Mouse (Mus musculus): Measurements from ENCODE around the gene Ndrg3.
"Not testable (repeated sequence)": the region's sequence is repeated elsewhere in the genome, so short reads cannot be mapped to it uniquely, and the experiment has no call there.

The Ndrg3 gene

GRCm38 (mm10) chr2:156996576-156996975 lies 4.7 kb upstream of the Ndrg3 start:
- no peak for DNase-seq

GRCm38 (mm10) chr2:156990727-156991431 lies 977 bp downstream of the Ndrg3 start:
- DNase-seq: peak; percentile 52

DNA sequence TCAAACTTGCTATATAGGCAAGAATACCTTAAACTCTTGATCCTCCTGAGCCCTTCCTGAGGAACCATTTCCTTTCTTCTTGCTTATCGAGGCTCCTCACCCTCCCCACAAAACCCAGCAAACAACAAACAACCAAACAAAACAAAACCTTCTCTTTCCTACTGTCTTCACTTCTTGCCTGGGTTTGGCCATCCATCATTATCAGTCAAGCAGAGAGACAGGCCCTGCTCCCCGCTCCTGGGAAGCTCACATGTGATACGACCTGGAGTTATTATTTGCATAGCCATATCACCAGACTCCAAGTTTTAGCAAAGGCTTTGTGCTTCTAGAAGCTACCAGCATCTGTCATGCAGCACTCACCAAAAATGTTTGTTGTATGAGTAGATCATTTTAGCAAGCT lies 4.5 kb downstream of the Ndrg3 start:
- no peak for DNase-seq

- peak; percentile 73 for DNase-seq
Measured at GRCm38 (mm10) chr2:156982864-156983263, 9.0 kb downstream of the Ndrg3 start.

DNA sequence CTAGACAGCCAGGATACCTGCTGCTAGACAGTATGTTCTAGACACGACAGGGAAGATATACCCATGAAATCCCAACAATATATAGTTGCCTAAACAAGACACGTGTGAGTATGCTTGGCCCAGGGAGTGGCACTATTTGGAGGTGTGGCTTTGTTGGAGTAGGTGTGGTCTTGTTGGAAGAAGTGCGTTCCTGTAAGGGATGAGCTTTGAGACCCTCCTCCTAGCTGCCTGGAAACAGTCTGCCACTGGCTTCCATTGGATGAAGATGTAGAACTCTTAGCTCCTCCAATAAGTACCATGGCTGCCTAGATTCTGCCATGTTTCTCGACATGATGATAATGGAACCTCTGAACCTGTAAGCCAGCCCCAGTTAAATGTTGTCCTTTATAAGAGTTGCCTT lies 10.6 kb downstream of the Ndrg3 start:
- DNase-seq: peak; percentile 19

- DNase-seq: no peak
Measured at GRCm38 (mm10) chr2:156980059-156980458, 11.8 kb downstream of the Ndrg3 start.

- DNase-seq: no peak
Measured at GRCm38 (mm10) chr2:156976711-156977110, 15.1 kb downstream of the Ndrg3 start.

- no peak for DNase-seq
Measured at GRCm38 (mm10) chr2:156974967-156975366, 16.9 kb downstream of the Ndrg3 start.

DNA sequence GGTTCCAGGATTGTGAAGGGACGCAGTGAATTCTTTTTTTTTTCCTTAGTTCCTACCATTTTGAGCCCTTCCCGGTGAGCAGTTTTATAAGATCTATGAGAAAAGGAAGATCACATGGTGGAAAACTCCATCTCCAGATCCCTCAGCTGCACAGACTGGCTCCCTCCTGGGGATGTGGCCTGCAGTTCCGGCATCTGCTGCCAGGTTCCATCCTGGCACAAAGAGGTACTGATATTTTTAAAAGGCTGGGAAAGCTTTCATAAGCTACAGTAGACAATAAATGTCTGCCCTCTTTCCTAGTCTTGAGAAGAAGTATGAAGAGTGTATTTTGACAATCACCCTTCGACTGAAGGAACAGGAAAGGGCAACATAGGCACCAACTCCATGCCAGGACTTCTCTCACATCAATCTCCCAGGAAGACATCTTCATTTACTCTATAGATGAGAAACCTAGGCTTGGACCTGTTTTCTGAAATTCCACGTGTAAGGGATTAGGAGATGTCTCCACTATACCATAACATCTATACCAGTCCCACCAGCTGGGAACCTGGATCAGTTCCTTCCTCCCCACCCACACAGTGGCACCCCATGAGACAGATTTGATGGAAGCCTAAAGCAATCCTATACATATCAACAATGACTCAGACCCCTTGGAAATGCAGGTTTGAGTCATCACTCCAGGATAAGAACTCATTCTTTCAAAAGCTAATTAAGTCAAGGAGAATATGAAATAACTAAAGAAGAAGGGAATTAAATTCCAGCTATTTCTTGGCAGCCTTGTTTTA lies 18.3 kb downstream of the Ndrg3 start:
- no peak for DNase-seq

DNA sequence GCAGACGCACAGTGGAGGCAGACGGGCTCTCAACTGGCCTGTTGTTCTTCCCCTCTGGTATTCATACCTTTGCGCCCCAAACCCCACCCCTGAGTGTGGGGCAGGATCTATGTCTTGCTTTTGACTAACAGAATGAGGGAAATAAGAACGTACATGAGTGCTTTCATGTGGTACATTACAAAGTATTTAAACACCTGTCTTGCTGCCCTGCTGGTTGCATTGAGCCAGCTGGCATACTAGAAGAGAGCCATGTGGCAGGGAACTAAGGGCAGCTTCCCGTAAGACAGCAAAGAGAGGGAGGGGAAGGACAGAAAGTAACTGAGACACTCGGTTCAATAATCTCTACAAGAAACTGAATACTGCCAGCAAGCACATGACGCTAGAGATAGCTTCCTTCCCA lies 21.6 kb downstream of the Ndrg3 start:
- no peak for DNase-seq

GRCm38 (mm10) chr2:156968501-156968900 lies 23.4 kb downstream of the Ndrg3 start:
- DNase-seq: no peak

GRCm38 (mm10) chr2:156967388-156967787 lies 24.5 kb downstream of the Ndrg3 start:
- DNase-seq: no peak

GRCm38 (mm10) chr2:156963891-156964290 lies 28.0 kb downstream of the Ndrg3 start:
- DNase-seq: no peak

DNA sequence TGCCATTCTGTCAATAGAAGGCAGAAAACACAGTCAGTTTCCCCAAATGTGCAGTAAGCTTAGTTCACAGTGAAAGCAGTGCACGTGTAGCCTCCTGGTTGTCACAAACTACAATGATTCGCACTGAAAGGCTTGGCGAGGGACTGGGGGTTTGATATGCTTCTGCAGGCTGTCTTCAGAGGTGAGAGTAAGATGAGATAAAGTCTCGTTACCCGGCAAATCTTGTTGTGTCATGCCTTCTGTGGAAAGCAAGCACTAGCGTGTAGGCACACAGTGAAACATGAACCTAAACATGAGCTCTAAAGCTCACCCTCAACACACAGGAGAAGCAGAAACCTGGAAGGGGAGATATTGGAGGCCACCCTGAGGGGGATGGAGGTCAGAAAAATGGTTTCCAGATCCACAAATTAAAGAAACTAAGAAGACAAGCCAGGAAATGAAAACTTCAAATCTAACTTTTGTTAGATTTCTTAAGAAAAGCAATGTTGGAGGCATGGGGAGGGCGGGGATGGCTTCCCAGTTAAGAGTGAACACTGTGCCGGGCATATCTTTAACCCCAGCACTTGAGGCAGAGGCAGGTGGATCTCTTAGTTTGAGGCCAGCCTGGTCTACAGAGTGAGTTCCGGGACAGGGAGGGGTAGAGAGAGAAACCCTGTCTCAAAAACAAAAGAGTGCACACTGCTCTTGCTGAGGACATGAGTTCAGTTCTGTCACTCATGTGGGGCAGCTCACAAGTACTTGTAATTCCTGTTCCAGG lies 33.2 kb downstream of the Ndrg3 start:
- DNase-seq: peak; percentile 63

GRCm38 (mm10) chr2:156957035-156957434 lies 34.8 kb downstream of the Ndrg3 start:
- no peak for DNase-seq

GRCm38 (mm10) chr2:156956306-156956705 lies 35.5 kb downstream of the Ndrg3 start:
- peak; percentile 70 for DNase-seq

DNA sequence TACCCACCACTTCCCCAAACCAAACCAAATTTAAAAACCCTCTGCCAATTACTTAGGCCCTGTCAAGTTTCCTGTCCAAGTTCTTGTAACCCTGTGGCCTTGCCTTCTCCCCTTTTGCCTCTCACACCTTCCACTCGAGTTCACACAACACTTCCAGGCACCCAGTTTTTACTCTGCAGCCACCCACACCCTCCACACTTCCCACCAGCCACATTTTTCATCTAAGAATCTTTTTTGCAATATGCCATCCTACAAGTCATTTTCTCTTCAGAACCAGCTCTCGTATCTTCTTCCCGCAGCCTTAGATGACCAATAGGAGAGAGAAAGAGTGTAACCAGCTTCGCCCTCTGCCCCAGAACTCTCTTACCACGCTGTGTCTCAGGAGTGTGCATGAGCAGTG lies 37.4 kb downstream of the Ndrg3 start:
- no peak for DNase-seq

- no peak for DNase-seq
Measured at GRCm38 (mm10) chr2:156951301-156952094, 40.4 kb downstream of the Ndrg3 start.

GRCm38 (mm10) chr2:156950816-156951215 lies 41.0 kb downstream of the Ndrg3 start:
- no peak for DNase-seq

DNA sequence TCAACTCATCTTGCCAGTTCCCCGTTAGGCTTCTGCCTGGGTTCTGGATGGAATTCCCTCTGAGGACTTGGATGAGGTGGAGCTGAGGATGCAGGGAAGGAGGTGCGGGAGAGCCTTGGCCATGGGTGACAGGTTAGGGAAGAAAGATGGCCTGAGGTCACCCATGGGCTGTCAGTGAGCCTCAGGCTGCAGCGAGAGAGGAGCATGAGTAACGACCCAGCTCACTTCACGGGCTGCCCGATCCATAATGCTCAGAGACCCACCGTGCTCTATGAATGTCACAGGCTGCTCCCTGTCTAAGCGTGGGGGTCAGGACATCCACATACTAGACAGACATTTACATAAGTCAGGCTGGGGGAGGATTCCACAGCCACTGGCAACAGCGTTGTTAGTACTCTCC lies 50.3 kb downstream of the Ndrg3 start:
- not testable (repeated sequence) for DNase-seq

- not testable (repeated sequence) for DNase-seq
Measured at GRCm38 (mm10) chr2:156939926-156940325, 51.9 kb downstream of the Ndrg3 start.

DNA sequence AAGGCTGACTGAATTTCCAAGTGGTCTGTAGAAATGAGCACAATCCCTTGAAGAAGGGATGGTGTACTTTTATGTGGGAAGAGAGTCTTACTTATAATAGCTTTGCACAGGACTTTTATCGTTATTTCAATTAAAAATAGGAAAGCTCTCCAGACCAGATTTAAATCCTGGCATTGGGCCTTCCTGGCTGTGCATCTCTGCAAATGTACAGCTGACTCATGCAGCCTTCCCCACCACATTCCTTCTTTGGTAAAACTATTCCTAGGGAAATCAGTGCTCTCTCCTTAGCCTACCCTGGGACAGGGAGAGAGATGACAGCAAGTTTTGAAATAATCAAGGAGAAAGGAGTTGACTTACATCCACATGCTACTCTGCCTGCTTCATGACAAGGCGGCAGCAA lies 54.1 kb downstream of the Ndrg3 start:
- no peak for DNase-seq

DNA sequence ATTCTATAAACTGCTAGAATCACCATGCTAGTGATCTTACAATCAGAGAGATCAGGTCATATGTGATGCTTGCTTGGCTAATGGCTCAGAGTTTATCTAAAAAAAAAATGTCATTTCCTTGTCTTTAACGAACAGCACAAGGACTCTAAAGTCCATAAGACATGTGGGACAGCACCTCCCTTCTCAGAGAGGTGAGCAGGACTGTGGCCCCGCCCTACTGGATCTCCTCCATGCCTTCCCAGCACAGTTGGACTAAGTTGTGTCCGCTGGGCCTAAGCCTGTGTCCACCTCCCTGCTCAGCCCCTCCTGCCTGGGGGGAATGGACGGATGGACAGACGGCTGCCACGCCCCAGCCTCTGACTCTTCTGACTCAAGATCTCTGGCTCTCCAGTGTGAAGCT lies 56.9 kb downstream of the Ndrg3 start:
- DNase-seq: no peak
